Mouse (Mus musculus) midbrain, embryonic 13.5 days (tissue): Measurements from ENCODE around the gene Tfeb. TPM values are rescaled to one million over a fixed set of nuclear protein-coding genes. Genes with fewer than 3 reads are reported as not detected.

Experiments
- ATAC-seq: fragments of 200-750 bp; cut with Nextera tagmentation; 2 replicates; pipeline ENCODE4 v1.8.0; 2017; ENCODE audit warnings: mild to moderate bottlenecking, moderate TSS enrichment, moderate library complexity
- H3K27ac ChIP-seq: fragments of 300-500 bp; sonication (generic); 2 replicates; pipeline ENCODE4 v1.5.1; 2015; ENCODE audit warnings: inconsistent platforms, mild to moderate bottlenecking, moderate library complexity
- H3K27me3 ChIP-seq: fragments of 300-500 bp; sonication (generic); 2 replicates; pipeline ENCODE4 v1.6.1; 2015; ENCODE audit warnings: mild to moderate bottlenecking, inconsistent platforms
- H3K36me3 ChIP-seq: fragments of 300-500 bp; sonication (generic); 2 replicates; pipeline ENCODE4 v1.6.1; 2015; ENCODE audit warnings: mild to moderate bottlenecking, inconsistent platforms
- H3K4me1 ChIP-seq: fragments of 300-500 bp; sonication (generic); replicated peaks from 2 replicates; pipeline ENCODE4 v1.6.1; 2015; ENCODE audit warnings: inconsistent platforms
- H3K4me2 ChIP-seq: fragments of 300-500 bp; sonication (generic); replicated peaks from 2 replicates; pipeline ENCODE4 v1.6.1; 2015; ENCODE audit warnings: moderate library complexity, mild to moderate bottlenecking, inconsistent platforms
- H3K4me3 ChIP-seq: fragments of 300-500 bp; sonication (generic); replicated peaks from 2 replicates; pipeline ENCODE4 v1.5.1; 2015; ENCODE audit warnings: mild to moderate bottlenecking, inconsistent platforms
- H3K9ac ChIP-seq: fragments of 300-500 bp; sonication (generic); replicated peaks from 2 replicates; pipeline ENCODE4 v1.6.1; 2015; ENCODE audit warnings: mild to moderate bottlenecking, inconsistent platforms
- H3K9me3 ChIP-seq: fragments of 300-500 bp; sonication (generic); 2 replicates; pipeline ENCODE4 v1.6.1; 2016; ENCODE audit warnings: mild to moderate bottlenecking, inconsistent platforms
- WGBS: fragments of 180-500 bp; shearing (Covaris S2); methylation state at CpG from one replicate; pipeline ENCODE4 v1.1.7; 2015; 5-methylcytosine and 5-hydroxymethylcytosine counted together
- polyA plus RNA-seq: library from polyadenylated mRNA; unstranded; fragments of >200 nt; fragmentation: Nextera tagmentation; extraction: Ambion mirVana; gene quantifications from 2 replicates; pipeline ENCODE4 v1.2.1, GENCODE M21; 2015

Tfeb gene
- polyA plus RNA-seq, 1 experiment from 2014 or later, result 2.0 TPM

GRCm38 (mm10) chr17:47831772-47832171 lies 94.9 kb downstream of the Tfeb start:
- H3K9me3 ChIP-seq, result no peaks in the 10 kb centered on the region
- H3K9ac ChIP-seq, result 0 out of 2 replicates have a peak overlapping the region, but pooled peaks have one; percentile 11
- peak overlapping the region; percentile 95 for H3K4me2 ChIP-seq
- 42% methylated on average over 5 of the region's 5 CpGs for WGBS
- peak overlapping the region; percentile 53; the same call in 1 of the 2 replicates for H3K4me3 ChIP-seq
- no peak overlapping the region for H3K27ac ChIP-seq
- H3K4me1 ChIP-seq, result peaks cover 38% of the 10 kb centered on the region
- ATAC-seq, result 0 out of 2 replicates have a peak, but pooled peaks have one; percentile 2
- no peaks in the 10 kb centered on the region for H3K36me3 ChIP-seq
- peaks cover 47% of the 10 kb centered on the region for H3K27me3 ChIP-seq

GRCm38 (mm10) chr17:47832501-47833028 lies 95.7 kb downstream of the Tfeb start:
- 0% methylated on average over 15 of the region's 17 CpGs for WGBS
- Histone ChIP-seq H3K27me3 (peaks cover 47% of the 10 kb centered on the region), H3K4me1 (peaks cover 38% of the 10 kb centered on the region), H3K27ac (0 out of 2 replicates have a peak overlapping the region, but pooled peaks have one; percentile 3), H3K9ac (peak overlapping the region; percentile 65), H3K36me3 (no peaks in the 10 kb centered on the region), H3K9me3 (no peaks in the 10 kb centered on the region), H3K4me3 (peak overlapping the region; percentile 53), H3K4me2 (peak overlapping the region; percentile 95)
- ATAC-seq, result peak; percentile 64

GRCm38 (mm10) chr17:47833029-47833627 lies 96.3 kb downstream of the Tfeb start:
- Histone ChIP-seq H3K9ac (peak overlapping the region; percentile 65), H3K9me3 (no peaks in the 10 kb centered on the region), H3K4me3 (peak overlapping the region; percentile 53), H3K27me3 (peaks cover 47% of the 10 kb centered on the region), H3K4me1 (peaks cover 38% of the 10 kb centered on the region), H3K36me3 (no peaks in the 10 kb centered on the region), H3K27ac (no peak overlapping the region), H3K4me2 (peak overlapping the region; percentile 95)
- ATAC-seq, result peak; percentile 62
- 1% methylated on average over 38 of the region's 45 CpGs for WGBS

- Histone ChIP-seq H3K4me1 (peaks cover 38% of the 10 kb centered on the region), H3K9ac (no peak overlapping the region), H3K27me3 (peaks cover 47% of the 10 kb centered on the region), H3K4me2 (peak overlapping the region; percentile 95), H3K4me3 (peak overlapping the region; percentile 53), H3K27ac (no peak overlapping the region), H3K9me3 (no peaks in the 10 kb centered on the region), H3K36me3 (no peaks in the 10 kb centered on the region)
- no peak for ATAC-seq
- WGBS, result 2% methylated on average over 45 of the region's 45 CpGs
These were observed 97.0 kb downstream of the Tfeb start for GRCm38 (mm10) chr17:47833628-47834481.

GRCm38 (mm10) chr17:47834482-47834767 lies 97.6 kb downstream of the Tfeb start, which contains the start of gene Mdfi:
Gene Mdfi (minus strand): TSS chr17:47834691.
- no peak within 1 kb of the TSS for H3K9ac ChIP-seq
- ATAC-seq, result no peak
- H3K27me3 ChIP-seq, result peaks cover 47% of the 10 kb centered on the region
- H3K4me2 ChIP-seq, result peak within 1 kb of the TSS; percentile 95
- H3K4me3 ChIP-seq, result peak within 1 kb of the TSS; percentile 53
- H3K36me3 ChIP-seq, result no peaks in the 10 kb centered on the region
- H3K4me1 ChIP-seq, result peaks cover 38% of the 10 kb centered on the region
- H3K9me3 ChIP-seq, result no peaks in the 10 kb centered on the region
- WGBS, result 2% methylated on average over 18 of the region's 18 CpGs
- H3K27ac ChIP-seq, result no peak within 1 kb of the TSS

GRCm38 (mm10) chr17:47837808-47838207 lies 101.0 kb downstream of the Tfeb start:
- Histone ChIP-seq H3K27ac (no peak overlapping the region), H3K27me3 (peaks cover 34% of the 10 kb centered on the region), H3K9me3 (no peaks in the 10 kb centered on the region), H3K36me3 (no peaks in the 10 kb centered on the region), H3K4me3 (no peak overlapping the region), H3K9ac (no peak overlapping the region), H3K4me1 (peaks cover 17% of the 10 kb centered on the region), H3K4me2 (no peak overlapping the region)
- ATAC-seq, result no peak
- WGBS, result 59% methylated on average over 6 of the region's 6 CpGs

GRCm38 (mm10) chr17:47841521-47841920 lies 104.7 kb downstream of the Tfeb start:
- Histone ChIP-seq H3K4me2 (no peak overlapping the region), H3K9me3 (no peaks in the 10 kb centered on the region), H3K27ac (no peak overlapping the region), H3K27me3 (no peaks in the 10 kb centered on the region; the same call in 1 of the 2 replicates), H3K4me3 (no peak overlapping the region), H3K9ac (no peak overlapping the region), H3K4me1 (no peaks in the 10 kb centered on the region), H3K36me3 (no peaks in the 10 kb centered on the region)
- WGBS, result 85% methylated on average over 8 of the region's 8 CpGs
- no peak for ATAC-seq

Other genes starting within 250 kb of the Tfeb start
- gene Taf8, start 234.7 kb upstream of the Tfeb start, polyA plus RNA-seq, result 24.6 and 27.3 TPM in 2 replicates
- gene Ccnd3, start 232.0 kb upstream of the Tfeb start, polyA plus RNA-seq, result 60.4 and 71.4 TPM in 2 replicates
- gene Bysl, start 125.5 kb upstream of the Tfeb start, polyA plus RNA-seq, result 31.9 and 32.4 TPM in 2 replicates
- 43.8 and 44.3 TPM in 2 replicates for gene Med20, start 125.4 kb upstream of the Tfeb start, polyA plus RNA-seq
- 2.4 and 3.7 TPM in 2 replicates for gene Gm20517, start 125.4 kb upstream of the Tfeb start, polyA plus RNA-seq
- 10.0 and 10.8 TPM in 2 replicates for gene Usp49, start 106.3 kb upstream of the Tfeb start, polyA plus RNA-seq
- gene Tomm6, start 48.6 kb upstream of the Tfeb start, polyA plus RNA-seq, result 285 and 287 TPM in 2 replicates
- 26.9 and 28.0 TPM in 2 replicates for gene Frs3, start 48.0 kb upstream of the Tfeb start, polyA plus RNA-seq
- 0.62 and 0.66 TPM in 2 replicates for gene Gm21981, start 42.6 kb upstream of the Tfeb start, polyA plus RNA-seq
- gene Prickle4, start 42.3 kb upstream of the Tfeb start, polyA plus RNA-seq, result 1.0 TPM in 2 replicates
- not detected in 2 replicates for gene Pgc, start 10.2 kb upstream of the Tfeb start, polyA plus RNA-seq
- gene Mdfi, start 97.7 kb downstream of the Tfeb start, polyA plus RNA-seq, result 2.8 and 4.4 TPM in 2 replicates
- 16.0 and 25.2 TPM in 2 replicates for gene Foxp4, start 187.6 kb downstream of the Tfeb start, polyA plus RNA-seq